Mouse (Mus musculus) spleen, adult 2 months (tissue): ENCODE results near the gene Gmds. TPM values are rescaled to one million over a fixed set of nuclear protein-coding genes. Genes with fewer than 3 reads are reported as not detected.

Experiments used
- DNase-seq, 2 experiments: peaks; one replicate each; pipeline versions ENCODE4 v3.0.0 to v3.0.0-alpha.2; 2012 to 2021; ENCODE audit warnings: low spot score in 2 of 2, low read depth in 1 of 2
- H3K27ac ChIP-seq: fragments of 200-500 bp; 2 replicates; pipeline ENCODE4 v1.5.1; 2012; ENCODE audit warnings: low read length, inconsistent platforms; ENCODE audit not compliant: insufficient read depth
- H3K27me3 ChIP-seq: fragments of 200-500 bp; 2 replicates; pipeline ENCODE4 v1.6.1; 2012; ENCODE audit warnings: mild to moderate bottlenecking, moderate library complexity, low read length, inconsistent platforms; ENCODE audit not compliant: control insufficient read depth, insufficient read depth
- H3K36me3 ChIP-seq: fragments of 200-500 bp; 2 replicates; pipeline ENCODE4 v1.6.1; 2012; ENCODE audit warnings: mild to moderate bottlenecking, low read length, inconsistent platforms; ENCODE audit not compliant: control insufficient read depth, insufficient read depth
- H3K4me1 ChIP-seq: fragments of 200-500 bp; 2 replicates; pipeline ENCODE4 v1.6.1; 2011; ENCODE audit warnings: inconsistent platforms; ENCODE audit not compliant: control insufficient read depth, insufficient read depth, insufficient read length
- H3K4me3 ChIP-seq: fragments of 200-500 bp; 2 replicates; pipeline ENCODE4 v1.5.1; 2011; ENCODE audit warnings: mild to moderate bottlenecking, inconsistent platforms; ENCODE audit not compliant: insufficient read depth, insufficient read length; ENCODE audit errors: extremely low read depth
- CTCF ChIP-seq: fragments of 200-500 bp; IDR thresholded peaks from 2 replicates; pipeline ENCODE4 v1.5.1; 2011; ENCODE audit warnings: mild to moderate bottlenecking, inconsistent platforms; ENCODE audit not compliant: insufficient read depth, insufficient read length, insufficient replicate concordance; ENCODE audit errors: extremely low read depth
- POLR2A ChIP-seq: fragments of 200-500 bp; IDR thresholded peaks from 2 replicates; pipeline ENCODE4 v1.6.1; 2011; ENCODE audit warnings: low read depth, low read length, inconsistent platforms
- WGBS: fragments of 180-500 bp; shearing (Covaris S2); methylation state at CpG from one replicate; pipeline ENCODE4 v1.1.7; 2018; 5-methylcytosine and 5-hydroxymethylcytosine counted together
- polyA plus RNA-seq: library from polyadenylated mRNA; depleted of rRNA; stranded (reverse); fragments of >200 nt; gene quantifications from 2 replicates; pipeline ENCODE4 v1.2.3, GENCODE M21; 2012; rRNA removed

The Gmds gene
- 7.9 and 21.7 TPM in 2 replicates for polyA plus RNA-seq

DNA sequence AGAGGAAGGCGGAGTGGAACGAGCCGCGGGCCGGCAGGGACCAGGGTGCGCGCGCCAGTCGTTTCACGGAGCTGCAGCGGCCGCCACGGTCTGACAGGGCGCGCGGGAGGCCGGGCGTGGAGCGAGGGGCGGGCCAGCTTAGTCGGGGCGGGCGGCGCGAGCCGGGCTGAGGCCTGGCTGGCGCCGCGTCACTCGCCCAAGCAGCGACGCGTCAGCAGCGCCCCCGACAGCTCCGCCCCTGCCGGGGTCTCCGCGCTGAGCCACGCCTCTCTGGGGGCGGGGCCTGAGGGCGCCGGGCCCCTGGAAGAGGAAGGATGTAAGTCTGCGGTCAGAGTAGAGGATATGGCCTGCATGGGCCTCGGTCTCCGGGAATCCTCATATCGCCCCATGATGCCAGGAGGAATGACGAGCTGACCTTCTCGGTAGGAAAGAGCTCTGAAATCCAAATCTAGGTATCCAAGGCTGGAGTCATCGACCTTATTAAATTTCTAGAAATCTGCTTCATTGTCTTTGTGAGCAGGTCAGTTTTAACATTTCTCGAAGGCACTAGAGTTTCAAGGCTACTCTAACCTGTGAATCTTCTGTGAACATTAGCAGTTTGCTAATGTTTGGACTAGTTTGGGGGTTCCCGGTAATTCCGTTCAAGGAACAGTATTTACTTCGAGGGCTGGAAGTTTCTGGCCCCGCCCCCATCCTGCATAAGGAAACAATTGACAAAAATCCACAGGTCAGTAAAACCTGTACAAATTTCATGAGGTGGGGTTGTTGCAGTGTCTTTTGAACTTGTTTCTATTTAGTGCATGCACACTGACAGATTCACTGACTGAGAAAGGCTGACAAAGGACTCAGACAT, at the start of gene Gmds:
TSS of gene Gmds (minus strand) at position 228 of the 853 bp plus-strand sequence.
- Histone ChIP-seq H3K27ac (no peak within 1 kb of the TSS), H3K36me3 (no peaks in the 10 kb centered on the region), H3K4me3 (peak within 1 kb of the TSS; percentile 82), H3K4me1 (peaks cover 5% of the 10 kb centered on the region), H3K27me3 (no peaks in the 10 kb centered on the region)
- TF ChIP-seq CTCF: no peak
- TF ChIP-seq POLR2A: peak; percentile 56; the same call in 1 of the 2 replicates
- peak; percentile 76 to 92 for DNase-seq
- WGBS: 1% methylated on average over 51 of the region's 55 CpGs

DNA sequence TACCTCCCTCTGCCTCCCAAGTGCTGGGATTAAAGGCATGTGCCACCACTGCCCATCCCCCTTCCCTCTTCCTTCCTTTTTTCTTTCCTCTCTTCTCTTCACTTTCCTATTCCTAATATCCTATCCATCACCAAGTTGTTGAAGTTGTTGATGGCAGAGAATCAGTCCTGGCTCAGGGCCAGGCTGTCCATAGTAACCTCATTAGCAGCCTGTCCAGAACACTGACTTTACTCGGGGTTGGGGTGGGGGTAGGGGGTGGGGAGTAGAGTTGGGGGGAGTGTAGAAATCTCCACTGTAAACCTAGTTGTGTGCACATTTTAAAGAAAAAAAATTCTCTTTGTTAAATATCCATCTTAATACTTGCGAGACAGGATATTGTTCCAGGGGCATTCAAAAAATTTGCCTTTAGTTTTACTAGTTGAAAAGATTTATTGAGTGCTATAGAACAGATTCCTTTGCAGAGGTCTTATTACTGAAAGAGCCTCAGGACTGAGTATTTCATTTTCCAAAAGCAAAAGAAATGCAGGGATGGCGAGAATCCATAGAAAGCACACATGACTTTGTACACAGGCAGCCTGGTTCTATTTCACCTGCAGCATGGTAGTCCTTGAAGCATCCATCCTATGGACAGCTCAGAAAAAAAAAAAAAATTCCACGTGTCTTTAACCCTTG, 47.0 kb upstream of the Gmds start:
- WGBS: 84% methylated on average over 4 of the region's 4 CpGs
- TF ChIP-seq CTCF (no peak), POLR2A (no peak)
- no peaks in the 10 kb centered on the region for H3K4me1 ChIP-seq
- H3K36me3 ChIP-seq: no peaks in the 10 kb centered on the region
- DNase-seq: no peak
- H3K27ac ChIP-seq: no peak overlapping the region
- H3K27me3 ChIP-seq: no peaks in the 10 kb centered on the region
- H3K4me3 ChIP-seq: no peak overlapping the region

GRCm38 (mm10) chr13:32382227-32383010, 43.9 kb upstream of the Gmds start:
- 82% methylated on average over 6 of the region's 6 CpGs for WGBS
- Histone ChIP-seq H3K36me3 (no peaks in the 10 kb centered on the region), H3K4me1 (no peaks in the 10 kb centered on the region), H3K4me3 (no peak overlapping the region), H3K27ac (no peak overlapping the region), H3K27me3 (no peaks in the 10 kb centered on the region)
- DNase-seq: no peak
- TF ChIP-seq POLR2A (no peak), CTCF (no peak)

- DNase-seq: no peak
- Histone ChIP-seq H3K27me3 (no peaks in the 10 kb centered on the region), H3K27ac (no peak overlapping the region), H3K36me3 (no peaks in the 10 kb centered on the region), H3K4me3 (no peak overlapping the region), H3K4me1 (no peaks in the 10 kb centered on the region)
- TF ChIP-seq POLR2A: no peak
- TF ChIP-seq CTCF: no peak
- 20% methylated on average over 1 of the region's 1 CpGs for WGBS
Measured at GRCm38 (mm10) chr13:32378634-32379033, 40.1 kb upstream of the Gmds start.

DNA sequence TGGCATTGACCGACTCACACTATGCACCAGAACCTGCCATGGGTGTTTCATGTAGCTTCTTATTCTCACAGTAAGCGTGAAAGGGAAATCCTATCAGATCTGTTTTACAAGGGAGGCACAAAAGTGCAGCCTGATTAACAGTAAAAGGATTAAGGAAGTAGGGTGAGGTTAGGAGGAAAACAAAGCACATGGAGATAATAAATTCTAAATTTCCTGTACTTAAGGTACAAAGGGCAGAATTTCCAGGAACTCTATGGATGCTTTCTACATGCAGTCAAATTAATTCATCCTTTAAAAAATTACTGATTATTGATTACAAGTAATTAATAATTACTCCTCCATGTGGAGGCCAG, 34.0 kb upstream of the Gmds start:
- Histone ChIP-seq H3K4me1 (no peaks in the 10 kb centered on the region), H3K27me3 (no peaks in the 10 kb centered on the region), H3K4me3 (no peak overlapping the region), H3K36me3 (no peaks in the 10 kb centered on the region), H3K27ac (no peak overlapping the region)
- 66% methylated on average over 2 of the region's 2 CpGs for WGBS
- TF ChIP-seq CTCF (no peak), POLR2A (no peak)
- DNase-seq: no peak

- no peaks in the 10 kb centered on the region for H3K4me1 ChIP-seq
- no peak for DNase-seq
- TF ChIP-seq CTCF (no peak), POLR2A (no peak)
- WGBS: 89% methylated on average over 4 of the region's 4 CpGs
- H3K36me3 ChIP-seq: no peaks in the 10 kb centered on the region
- no peak overlapping the region for H3K4me3 ChIP-seq
- no peak overlapping the region for H3K27ac ChIP-seq
- no peaks in the 10 kb centered on the region for H3K27me3 ChIP-seq
Measured at GRCm38 (mm10) chr13:32371874-32372530, 33.5 kb upstream of the Gmds start.
